Mouse (Mus musculus) cerebellum, adult 2 months (tissue): ENCODE measurements around the gene Rasgrf2. TPM values are rescaled to one million over a fixed set of nuclear protein-coding genes. Genes with fewer than 3 reads are reported as not detected.

Experiments
- DNase-seq, 2 experiments: peaks; one replicate each; pipeline ENCODE4 v3.0.0; 2021
- H3K27ac ChIP-seq: fragments of 200-500 bp; 2 replicates; pipeline ENCODE4 v1.5.1; 2012; ENCODE audit warnings: low read length, control low read depth, inconsistent platforms; ENCODE audit not compliant: insufficient read depth
- H3K27me3 ChIP-seq: fragments of 200-500 bp; 2 replicates; pipeline ENCODE4 v1.6.1; 2012; ENCODE audit warnings: inconsistent platforms, mild to moderate bottlenecking, low read length, moderate library complexity; ENCODE audit not compliant: control insufficient read depth, insufficient read depth
- H3K4me1 ChIP-seq: fragments of 200-500 bp; 2 replicates; pipeline ENCODE4 v1.6.1; 2011; ENCODE audit warnings: low read length; ENCODE audit not compliant: control insufficient read depth, insufficient read depth
- H3K4me3 ChIP-seq: fragments of 200-500 bp; replicated peaks from 2 replicates; pipeline ENCODE3; 2011; ENCODE audit warnings: mild to moderate bottlenecking, low read depth, low read length, control low read depth; ENCODE audit not compliant: insufficient read depth
- CTCF ChIP-seq: fragments of 200-500 bp; IDR thresholded peaks from 2 replicates; pipeline ENCODE4 v1.5.1; 2011; ENCODE audit warnings: low read depth, mild to moderate bottlenecking, control low read depth, low read length, moderate library complexity, borderline replicate concordance; ENCODE audit not compliant: insufficient read depth
- POLR2A ChIP-seq: fragments of 200-500 bp; IDR thresholded peaks from 2 replicates; pipeline ENCODE4 v1.6.1; 2011; ENCODE audit warnings: low read length, control low read depth, borderline replicate concordance; ENCODE audit not compliant: insufficient read depth
- WGBS: fragments of 180-500 bp; shearing (Covaris S2); methylation state at CpG from one replicate; pipeline ENCODE4 v1.1.7; 2018; 5-methylcytosine and 5-hydroxymethylcytosine counted together
- polyA plus RNA-seq: library from polyadenylated mRNA; depleted of rRNA; stranded (reverse); fragments of >200 nt; gene quantifications from 2 replicates; pipeline ENCODE4 v1.2.3, GENCODE M21; 2012; rRNA removed

Rasgrf2 gene
- polyA plus RNA-seq, 1 experiment, result 19.7 TPM

- no peak overlapping the region for H3K27ac ChIP-seq
- H3K4me1 ChIP-seq, result peaks cover 4% of the 10 kb centered on the region; the same call in 1 of the 2 replicates
- DNase-seq, result no peak
- H3K4me3 ChIP-seq, result no peak overlapping the region
- 75% methylated on average over 7 of the region's 7 CpGs for WGBS
- no peak for TF ChIP-seq CTCF
- no peak for TF ChIP-seq POLR2A
- H3K27me3 ChIP-seq, result no peaks in the 10 kb centered on the region
These were observed 257.6 kb downstream of the Rasgrf2 start for GRCm38 (mm10) chr13:91873734-91874329.

GRCm38 (mm10) chr13:91868577-91868976, 262.9 kb downstream of the Rasgrf2 start:
- 53% methylated on average over 1 of the region's 1 CpGs for WGBS
- TF ChIP-seq POLR2A, result no peak
- no peak for TF ChIP-seq CTCF
- no peak overlapping the region for H3K4me3 ChIP-seq
- DNase-seq, result no peak
- no peaks in the 10 kb centered on the region for H3K4me1 ChIP-seq
- H3K27ac ChIP-seq, result no peak overlapping the region
- H3K27me3 ChIP-seq, result no peaks in the 10 kb centered on the region

- DNase-seq, result no peak
- no peaks in the 10 kb centered on the region for H3K27me3 ChIP-seq
- no peak overlapping the region for H3K4me3 ChIP-seq
- TF ChIP-seq CTCF (no peak), POLR2A (no peak)
- no peak overlapping the region for H3K27ac ChIP-seq
- H3K4me1 ChIP-seq, result no peaks in the 10 kb centered on the region
- 73% methylated on average over 7 of the region's 7 CpGs for WGBS
These were observed 272.6 kb downstream of the Rasgrf2 start for GRCm38 (mm10) chr13:91858835-91859234.

GRCm38 (mm10) chr13:91857427-91857826, 274.0 kb downstream of the Rasgrf2 start:
- TF ChIP-seq POLR2A (no peak), CTCF (no peak)
- WGBS, result 71% methylated on average over 8 of the region's 8 CpGs
- no peaks in the 10 kb centered on the region for H3K4me1 ChIP-seq
- DNase-seq, result no peak
- no peak overlapping the region for H3K27ac ChIP-seq
- no peaks in the 10 kb centered on the region for H3K27me3 ChIP-seq
- H3K4me3 ChIP-seq, result no peak overlapping the region

GRCm38 (mm10) chr13:91854412-91854811, 277.0 kb downstream of the Rasgrf2 start:
- TF ChIP-seq CTCF (no peak), POLR2A (no peak)
- Histone ChIP-seq H3K4me3 (no peak overlapping the region), H3K27ac (no peak overlapping the region), H3K27me3 (no peaks in the 10 kb centered on the region), H3K4me1 (no peaks in the 10 kb centered on the region)
- WGBS, result 67% methylated on average over 3 of the region's 3 CpGs
- DNase-seq, result no peak

Other genes starting within 250 kb of the Rasgrf2 start
- gene Gm20379, start 174.3 kb upstream of the Rasgrf2 start, polyA plus RNA-seq, result not detected in 2 replicates
- 2.8 TPM in 2 replicates for gene Dhfr, start 223.1 kb upstream of the Rasgrf2 start, polyA plus RNA-seq
- gene Msh3, start 223.3 kb upstream of the Rasgrf2 start, polyA plus RNA-seq, result 23.7 and 25.1 TPM in 2 replicates